Mouse (Mus musculus): ENCODE data around the gene Gfi1.

GRCm38 (mm10) chr5:107688499-107688866, 37.4 kb downstream of the Gfi1 start:
- TF ChIP-seq CTCF (conservative IDR thresholded peaks at IDR 0.05; ENCODE audit: low read length) (no peak), NANOG (IDR thresholded peaks at IDR 0.05; ENCODE audit: borderline replicate concordance, low read length) (no peak)
